Mouse (Mus musculus) heart, adult 2 months (tissue): Measurements from ENCODE around the gene Lsm2.

Source experiments
- CTCF ChIP-seq: fragments of 200-600 bp; IDR thresholded peaks from 2 replicates; pipeline ENCODE4 v1.8.1; 2022; ENCODE audit warnings: antibody characterized with exemption, mild to moderate bottlenecking, moderate library complexity
- POLR2A ChIP-seq: fragments of 200-500 bp; IDR thresholded peaks from 2 replicates; pipeline ENCODE4 v1.6.1; 2011; ENCODE audit warnings: mild to moderate bottlenecking, low read depth, low read length, control low read depth; ENCODE audit not compliant: insufficient read depth

GRCm38 (mm10) chr17:35002153-35002865 lies 20.6 kb downstream of the Lsm2 start:
- TF ChIP-seq POLR2A, result no peak
- TF ChIP-seq CTCF, result no peak
